Mouse (Mus musculus) gastrocnemius, adult 18-20 months (tissue): ENCODE measurements at regions not wholly inside any gene's neighbourhood (a gene's known extent, or its start where the extent isn't known, plus 50 kb on each side); places are given as distances from the start of the nearest gene placed in this dataset.

Experiments
- DNase-seq: peaks from one replicate; pipeline ENCODE4 v3.0.0; 2021; ENCODE audit warnings: low spot score

DNA sequence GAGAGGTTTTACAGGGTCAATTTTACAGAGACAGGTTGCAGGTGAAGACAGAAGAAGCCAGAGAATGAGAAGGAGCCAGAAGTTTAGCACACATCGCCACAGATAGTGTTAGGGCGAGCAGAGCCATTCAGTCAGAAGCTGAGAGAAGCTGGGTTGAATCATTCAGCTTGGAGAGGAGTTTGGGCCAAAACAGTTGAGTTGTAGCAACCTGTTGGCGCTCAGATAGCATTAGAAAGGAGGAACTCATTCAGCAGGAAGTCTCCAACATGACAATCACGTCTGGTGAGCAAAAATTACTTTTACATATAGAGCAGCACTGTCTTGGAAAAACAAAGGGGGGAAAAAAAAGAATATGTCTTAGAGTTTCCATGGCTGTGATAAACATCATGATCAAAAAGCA lies 53.2 kb downstream of the Fam43a start:
- DNase-seq = no peak

DNA sequence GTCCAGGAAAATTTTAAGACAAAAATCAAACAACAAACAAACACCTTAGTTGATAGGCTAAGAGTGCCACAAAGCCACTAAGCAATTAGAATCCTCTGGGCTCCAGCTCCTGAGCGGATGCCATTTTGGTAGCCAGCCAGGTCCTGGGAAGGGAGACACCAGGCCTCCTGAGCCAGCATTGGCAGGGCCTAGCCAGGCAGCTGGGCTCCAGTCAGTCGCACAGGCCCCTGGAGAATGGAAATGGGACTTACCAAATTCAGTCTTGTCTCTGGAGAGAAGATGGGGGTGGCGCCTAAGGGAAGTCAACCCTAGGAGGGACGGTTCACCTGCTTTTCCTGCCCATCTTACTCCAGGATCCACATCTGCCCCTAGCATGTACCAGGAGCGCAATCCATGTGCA lies 54.3 kb downstream of the Fam43a start:
- DNase-seq = peak; percentile 86

DNA sequence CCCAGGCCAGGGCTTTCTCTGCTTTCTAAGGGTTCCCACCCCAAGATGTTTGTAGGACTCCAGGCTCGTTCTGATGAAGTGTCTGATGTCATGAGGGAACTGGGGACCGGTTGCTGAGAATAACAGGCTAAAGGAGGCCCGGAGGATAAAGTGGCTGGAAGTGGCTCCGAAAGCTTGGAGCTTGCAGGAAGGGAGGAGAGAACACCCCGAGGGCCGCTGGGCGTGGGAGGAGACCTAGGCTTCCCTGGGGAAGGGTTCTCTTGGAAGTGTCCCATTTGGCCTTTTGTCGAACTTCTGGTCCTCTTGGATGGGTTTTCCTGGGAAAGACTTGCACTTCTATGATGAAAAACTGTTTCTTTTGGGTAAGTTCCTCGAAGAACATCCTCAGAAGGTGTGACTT lies 54.7 kb downstream of the Fam43a start:
- DNase-seq = peak; percentile 66

DNA sequence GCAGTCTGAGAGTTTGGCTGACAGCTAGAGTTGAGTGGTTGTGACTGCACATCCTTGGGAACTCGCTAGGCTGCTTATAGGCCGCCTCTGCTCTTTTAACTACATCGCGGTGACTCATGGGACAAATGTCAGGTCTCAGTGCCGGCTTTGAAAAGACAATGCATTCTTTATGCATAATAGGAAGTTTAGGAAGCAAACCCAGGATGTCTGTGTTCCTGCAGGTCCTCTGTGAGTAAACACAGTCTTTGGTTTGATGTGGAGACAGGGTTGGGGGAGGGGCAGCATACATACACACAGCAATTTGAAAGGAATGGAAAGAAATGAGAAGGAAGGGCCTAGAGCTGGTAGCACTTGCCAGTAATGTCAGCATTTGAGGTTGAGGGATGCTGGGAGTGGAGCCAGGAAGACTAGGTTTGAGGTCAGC lies 56.3 kb downstream of the Fam43a start:
- no peak for DNase-seq

DNA sequence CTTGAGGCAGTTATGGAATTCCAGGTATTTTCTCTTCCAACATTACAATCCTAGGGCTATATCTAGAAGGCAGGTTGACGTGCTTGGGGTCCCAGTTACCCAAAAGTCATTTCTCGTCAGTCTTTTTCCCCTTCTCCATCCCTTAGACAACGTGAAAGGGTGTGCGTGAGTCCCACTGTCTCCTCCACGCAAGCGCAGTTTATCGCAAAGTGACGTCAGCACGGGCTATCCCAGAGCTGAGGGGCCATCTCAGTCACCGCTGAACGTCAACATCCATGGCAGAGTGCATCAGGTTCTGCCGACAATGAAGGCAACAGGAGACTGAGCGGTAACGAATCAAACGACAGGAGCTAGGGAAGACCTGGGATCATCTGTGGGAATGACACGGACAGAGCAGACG lies 57.4 kb downstream of the Fam43a start:
- DNase-seq = no peak

DNA sequence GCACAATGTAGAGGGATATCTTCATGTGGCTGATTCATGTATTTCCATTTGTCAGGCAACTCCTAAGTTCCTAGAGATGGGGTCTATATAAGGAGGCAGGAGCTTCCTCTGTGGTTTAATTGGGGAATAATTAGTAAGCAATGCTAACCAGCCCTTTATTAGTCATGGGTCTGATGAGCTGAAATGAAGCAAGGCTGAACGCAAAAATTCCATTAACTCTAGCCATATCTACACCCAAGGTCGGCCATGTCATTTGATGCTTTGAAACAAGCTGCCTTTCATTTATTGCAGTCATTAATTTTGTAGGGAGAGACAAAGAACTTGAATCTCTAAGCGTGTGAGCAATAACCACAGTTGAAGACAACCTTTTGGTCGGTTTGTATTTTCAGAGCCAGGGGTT lies 59.4 kb downstream of the Fam43a start:
- DNase-seq = no peak

DNA sequence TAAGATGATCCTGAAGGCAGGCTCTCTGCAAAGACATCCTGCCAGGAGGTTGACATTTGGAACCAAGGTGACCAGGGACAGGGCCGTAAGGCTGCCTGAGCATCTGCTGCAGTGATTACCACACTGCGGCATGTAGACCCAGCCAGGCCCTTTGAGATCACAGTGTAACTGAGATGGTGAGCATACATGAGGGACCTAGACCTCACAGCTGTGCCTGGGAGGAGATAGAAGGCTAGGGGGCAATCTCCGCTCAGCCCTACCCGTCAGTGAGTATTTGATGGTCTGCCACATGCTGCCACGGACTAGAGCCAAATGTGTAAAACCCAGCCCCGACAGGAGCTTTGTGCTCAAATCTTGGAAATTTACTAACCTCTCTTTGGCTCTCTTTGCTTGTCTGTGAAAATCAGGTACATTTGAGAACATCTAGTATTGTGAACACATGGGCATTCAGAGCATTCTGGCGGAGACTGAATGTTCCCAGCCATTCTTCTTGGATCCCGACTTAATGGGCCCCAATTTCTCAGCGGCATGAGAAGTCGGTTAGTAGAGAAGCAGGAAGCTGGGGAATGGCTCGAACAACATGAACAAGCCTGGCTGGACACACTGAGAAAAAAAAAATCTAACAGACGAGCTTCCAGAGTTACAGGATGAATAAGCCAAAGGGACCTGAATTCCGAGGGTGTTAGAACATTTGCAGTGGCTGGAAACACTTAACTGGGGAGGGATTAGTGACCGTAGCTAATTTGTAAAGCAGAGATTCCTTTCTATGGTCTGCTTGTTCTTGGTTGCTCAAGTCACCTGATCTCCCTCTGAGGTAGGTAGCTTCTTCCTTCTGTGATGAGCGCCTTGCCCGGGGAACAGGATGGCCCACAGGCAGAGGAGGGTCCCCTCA lies 61.8 kb downstream of the Fam43a start:
- DNase-seq = peak; percentile 16

DNA sequence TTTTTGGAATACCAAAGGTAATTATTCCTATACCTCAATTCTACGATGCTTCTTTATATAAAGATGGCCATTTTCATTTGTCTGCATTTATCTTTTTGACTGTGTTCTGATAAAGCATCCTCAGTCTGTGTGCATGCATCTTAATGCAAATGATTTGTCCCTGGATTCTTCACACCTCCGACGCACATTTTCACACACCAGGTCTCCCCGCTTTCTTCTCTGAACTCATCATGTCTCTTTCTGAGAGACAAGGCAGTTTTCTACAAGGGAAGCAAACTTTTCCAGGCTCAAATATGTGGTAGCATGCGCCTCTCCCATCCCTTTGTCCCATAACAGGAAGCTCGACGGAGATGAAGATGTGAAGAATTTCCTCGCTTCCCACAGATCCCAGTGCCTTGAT lies 63.5 kb downstream of the Fam43a start:
- DNase-seq = no peak

DNA sequence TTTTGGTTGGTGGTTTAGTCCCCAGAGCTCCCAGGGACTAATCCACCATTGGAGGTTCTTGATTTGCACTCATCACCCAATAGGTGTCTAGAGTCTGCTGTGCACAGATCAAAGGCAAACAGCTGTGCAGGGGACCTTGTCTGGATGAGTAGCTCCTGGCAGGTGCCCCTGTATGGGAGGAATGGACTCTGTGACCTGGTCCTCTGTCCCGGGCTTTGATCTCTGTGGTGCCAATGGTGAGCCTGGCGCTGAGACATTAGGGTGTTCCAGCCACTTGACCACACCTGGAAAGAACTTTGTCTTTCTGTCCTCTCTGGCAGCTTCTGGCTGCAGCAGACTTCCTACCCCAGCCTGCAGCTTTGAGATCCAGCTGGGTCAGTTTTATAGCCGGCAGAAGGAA lies 64.4 kb downstream of the Fam43a start:
- DNase-seq = no peak

DNA sequence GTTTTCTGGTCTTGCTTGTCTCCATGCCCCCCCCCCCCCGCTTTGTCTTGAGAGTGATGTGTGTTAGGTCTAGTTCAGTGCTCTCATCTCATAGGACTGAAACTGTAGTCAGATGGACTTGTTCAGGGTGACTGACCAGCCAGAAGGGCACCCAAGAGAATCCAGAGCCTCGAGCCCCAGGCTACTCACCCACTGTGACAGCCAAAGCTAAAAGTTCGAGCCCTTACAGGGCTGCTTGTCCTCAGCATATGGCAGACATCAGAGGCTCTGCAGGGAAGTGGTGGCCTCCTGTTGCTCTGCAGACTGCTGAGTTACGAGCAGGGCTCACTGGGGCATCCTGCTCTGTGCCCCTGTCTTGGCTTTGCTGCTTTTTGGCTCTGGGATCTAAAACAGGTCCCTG lies 64.9 kb downstream of the Fam43a start:
- DNase-seq = no peak

DNA sequence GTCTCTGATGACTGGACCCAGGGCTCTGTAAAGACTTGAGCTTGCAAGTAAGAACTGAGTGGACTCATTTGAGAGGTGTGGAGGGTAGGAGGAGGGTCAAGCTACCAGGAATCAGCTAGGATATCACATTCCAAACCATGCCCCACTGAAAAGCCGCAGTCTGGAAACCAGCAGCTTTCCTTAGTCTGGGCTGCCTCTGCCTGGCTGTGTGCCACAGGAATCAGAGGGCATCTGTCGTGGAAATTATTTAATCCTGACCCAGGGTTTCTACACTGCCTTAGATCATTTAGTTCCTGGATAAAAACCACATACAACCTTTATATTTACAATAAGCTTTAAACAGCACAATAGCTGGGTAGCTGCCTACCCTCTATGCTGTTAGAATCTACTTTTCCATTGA lies 66.4 kb downstream of the Fam43a start:
- no peak for DNase-seq

DNA sequence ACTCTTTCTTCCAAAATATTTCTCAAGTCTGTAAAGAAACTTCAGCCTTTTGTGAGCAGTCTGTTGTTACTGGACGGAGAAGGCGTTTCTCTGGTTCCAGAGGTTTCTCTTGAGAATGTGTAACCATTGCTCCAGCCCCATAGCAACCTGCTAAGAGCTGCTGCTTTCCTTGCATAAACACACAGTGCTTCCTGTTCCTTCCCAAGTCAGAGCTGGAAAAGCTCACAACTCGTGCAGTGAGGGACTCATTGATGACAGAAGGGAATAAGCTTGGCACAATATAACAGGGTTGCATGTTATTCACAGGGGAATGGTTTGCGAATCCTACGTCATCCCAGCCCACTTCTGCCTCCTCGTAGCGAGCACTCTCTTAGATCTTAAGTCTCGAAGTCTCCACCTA lies 70.4 kb downstream of the Fam43a start:
- DNase-seq = no peak

DNA sequence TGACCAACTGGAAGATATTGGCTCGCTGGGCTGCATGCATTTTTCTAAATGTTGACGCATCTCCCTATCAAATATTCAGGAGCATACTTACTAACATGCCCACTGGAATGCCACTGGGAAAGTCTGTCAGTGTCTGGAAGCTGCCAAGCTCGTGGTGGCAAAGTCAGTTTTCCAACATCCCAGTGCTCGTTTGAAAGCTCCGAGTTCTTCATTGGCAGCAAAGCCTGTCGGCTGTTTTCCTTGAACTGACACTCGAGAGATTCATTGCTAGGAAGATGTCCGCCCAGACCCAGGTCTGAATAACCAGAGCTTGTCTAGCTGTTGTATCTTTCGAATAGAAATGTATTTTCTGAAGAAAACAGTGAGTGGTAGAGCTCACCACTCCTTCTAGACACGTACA lies 72.1 kb downstream of the Fam43a start:
- no peak for DNase-seq

DNA sequence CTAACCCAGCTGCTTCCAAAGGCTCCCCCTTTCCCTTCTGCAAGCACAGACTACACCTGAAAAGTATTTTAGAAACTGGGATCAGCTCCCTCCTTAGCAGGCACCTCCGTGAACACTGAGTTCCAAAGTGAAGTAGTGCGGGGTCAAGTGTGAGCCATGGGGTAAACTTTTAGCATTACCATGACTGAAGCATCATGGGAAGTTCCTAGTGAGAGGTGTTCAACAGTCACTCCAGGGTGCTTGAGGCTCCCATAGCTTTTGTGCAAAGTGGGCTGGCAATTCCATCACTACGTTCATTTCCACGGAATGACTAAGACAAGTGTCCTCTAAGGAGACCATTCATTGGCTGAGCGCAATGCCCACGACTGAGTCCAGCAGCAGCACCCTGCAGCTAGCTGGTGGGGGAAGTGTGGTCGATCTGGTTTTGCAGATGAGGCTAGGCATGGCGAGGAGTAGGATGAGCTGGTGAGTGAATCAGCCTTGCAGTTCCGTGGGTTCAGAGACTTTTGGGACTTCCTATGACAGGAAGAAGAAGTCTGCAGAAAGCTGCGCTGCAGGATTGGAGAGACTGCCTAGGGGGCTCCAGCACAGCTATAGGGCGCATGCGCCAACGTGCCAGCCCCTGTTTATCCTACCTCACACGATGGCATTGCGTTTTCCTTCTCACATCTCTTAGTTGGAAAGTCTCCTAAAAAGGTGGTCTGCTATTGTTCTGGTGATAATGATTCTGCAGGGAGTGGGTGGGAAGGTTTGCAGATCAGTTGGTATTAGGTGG lies 73.4 kb downstream of the Fam43a start:
- no peak for DNase-seq

DNA sequence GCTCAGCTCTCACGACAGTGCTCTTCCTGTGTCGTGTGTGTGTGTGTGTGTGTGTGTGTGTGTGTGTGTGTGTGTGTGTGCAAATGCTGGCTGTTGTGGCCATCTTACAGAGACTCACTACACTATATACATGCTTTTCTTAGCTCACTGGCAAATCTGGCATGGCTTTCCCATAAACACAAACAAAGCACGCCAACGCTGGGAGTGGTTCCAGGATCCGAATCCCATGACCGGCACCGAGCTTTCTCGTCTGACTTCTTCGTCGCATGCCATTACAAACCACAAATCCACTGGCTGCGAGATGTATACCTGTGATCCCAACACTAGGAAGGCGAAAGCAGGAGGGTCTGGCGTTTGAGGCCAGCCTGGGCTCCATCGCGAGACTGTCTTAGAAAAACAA lies 74.1 kb downstream of the Fam43a start:
- DNase-seq = peak; percentile 21

DNA sequence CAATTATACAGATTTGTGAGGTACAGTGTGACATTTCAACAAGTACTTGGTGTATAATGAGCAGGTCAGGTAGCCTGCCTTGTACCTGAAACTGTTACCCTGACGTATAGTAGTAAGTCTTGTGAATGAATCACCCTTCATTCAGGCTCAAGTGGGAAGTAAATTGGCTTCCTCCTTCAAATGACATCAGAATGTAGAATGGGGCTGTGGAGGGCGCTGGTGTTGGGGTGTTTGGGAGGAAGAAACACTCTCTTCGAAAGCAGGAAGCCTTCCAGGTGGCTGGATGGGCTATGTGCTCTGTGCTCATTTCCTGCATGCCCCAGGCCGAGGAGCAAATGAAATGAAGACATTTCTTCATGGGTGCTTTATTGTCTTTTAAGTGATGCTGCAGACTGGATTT lies 76.3 kb downstream of the Fam43a start:
- DNase-seq = no peak

DNA sequence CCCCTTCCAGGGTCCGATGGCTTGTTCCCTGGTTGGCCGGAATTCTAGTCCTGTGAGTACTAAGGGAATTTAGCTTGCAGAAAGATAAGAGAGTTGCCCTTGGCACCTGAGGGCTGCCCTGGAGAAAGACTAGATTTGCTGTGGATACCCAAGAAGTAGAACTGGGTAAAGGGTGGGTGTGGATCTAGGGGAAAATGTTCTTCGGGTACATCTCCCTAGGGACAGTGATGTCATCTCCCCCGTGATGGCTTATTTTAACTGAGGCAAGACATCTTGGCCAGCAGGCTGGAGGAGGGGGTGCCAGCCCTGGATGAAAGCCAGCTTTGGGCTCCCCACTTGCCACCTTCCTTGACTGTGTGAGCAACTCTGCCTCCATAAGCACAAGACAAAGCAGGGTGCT lies 77.5 kb downstream of the Fam43a start:
- no peak for DNase-seq

DNA sequence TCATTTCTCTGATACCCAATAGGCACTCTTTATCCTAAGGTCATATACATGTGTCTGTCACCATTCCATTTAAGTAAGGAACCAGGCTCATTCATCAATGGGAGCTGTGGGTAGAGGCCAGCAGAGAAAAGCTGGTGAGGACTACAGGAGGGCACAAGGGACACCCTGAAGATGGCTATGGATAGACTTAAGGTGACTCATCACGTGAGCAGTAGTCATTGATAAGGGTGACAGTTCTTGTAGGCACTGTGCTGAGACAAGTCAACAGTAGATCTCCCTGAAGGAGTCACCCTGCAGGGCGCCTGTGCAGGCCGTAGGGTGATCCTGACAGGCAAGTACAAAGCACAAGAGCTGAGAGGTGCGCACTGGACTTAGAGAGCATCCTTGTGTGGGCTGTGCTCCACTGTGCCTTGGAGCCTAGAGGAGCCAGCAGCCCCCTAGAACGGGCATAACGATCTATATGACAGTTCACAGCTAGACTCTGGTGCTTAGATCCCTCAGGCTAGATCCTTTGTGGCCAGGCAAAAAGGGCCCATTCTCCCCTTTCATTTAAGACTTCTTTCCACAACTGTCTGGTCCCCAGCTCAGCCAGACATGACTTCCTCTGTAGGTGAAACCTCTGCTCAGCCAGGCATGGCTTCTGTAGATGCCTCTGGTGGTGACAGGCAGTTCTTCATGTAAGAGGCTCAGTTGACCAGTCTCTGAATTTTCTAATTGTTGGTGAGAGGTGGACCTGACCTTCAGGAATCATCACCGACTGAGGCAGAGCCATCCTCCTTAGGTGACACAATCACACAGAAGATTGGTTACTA lies 78.6 kb downstream of the Fam43a start:
- no peak for DNase-seq

DNA sequence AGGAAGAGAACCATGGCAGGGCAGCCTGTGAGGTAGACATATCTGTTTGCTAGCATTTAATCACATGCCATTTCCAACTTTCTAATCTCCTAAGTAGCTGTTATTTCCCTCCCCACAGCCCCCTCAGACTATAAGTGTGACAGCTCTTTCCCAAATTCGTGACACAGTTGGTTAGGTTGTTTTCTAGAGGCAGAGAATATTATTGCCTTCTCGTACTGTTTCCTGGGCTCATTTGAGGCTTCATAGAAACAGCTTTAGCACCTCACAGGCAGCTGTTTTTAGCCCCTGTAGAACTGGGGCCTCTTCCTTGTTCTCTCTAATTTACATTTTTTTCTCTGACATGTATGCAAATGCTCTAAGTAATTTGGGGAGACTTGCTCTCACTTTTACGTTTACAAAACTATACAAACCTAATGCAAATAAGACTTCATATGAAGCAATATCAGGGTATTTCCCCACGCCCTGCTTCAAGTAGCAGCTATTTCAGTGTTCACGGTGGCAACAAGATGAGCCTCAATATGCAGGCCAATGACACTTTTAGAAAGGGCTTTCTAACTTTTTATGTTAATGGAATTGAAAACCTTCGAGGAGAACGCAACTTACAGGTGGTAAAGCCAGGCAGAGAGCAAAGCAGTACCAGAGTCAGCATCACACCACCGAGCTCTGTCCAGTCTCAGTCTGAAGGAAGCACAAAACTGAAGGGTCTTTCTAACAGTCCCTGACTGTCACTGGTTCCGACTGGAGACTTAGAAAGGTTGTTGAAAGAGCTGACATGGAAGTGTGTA lies 79.4 kb downstream of the Fam43a start:
- DNase-seq = no peak

DNA sequence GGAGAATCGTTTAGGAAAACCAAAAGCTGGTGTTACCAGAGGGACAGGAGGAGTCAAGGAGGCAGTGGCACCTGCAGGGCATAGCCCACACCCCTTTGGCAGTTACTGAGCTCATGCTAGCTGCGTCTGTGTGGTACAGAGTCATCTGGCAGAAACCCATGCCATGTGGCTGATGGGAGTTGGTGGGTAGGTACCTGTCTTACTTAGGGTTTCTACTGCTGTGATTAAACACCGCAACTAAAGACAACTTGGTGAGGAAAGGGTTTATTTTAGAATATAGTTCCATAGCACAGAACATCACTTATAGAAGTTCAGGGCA lies 79.9 kb downstream of the Fam43a start:
- DNase-seq = no peak

DNA sequence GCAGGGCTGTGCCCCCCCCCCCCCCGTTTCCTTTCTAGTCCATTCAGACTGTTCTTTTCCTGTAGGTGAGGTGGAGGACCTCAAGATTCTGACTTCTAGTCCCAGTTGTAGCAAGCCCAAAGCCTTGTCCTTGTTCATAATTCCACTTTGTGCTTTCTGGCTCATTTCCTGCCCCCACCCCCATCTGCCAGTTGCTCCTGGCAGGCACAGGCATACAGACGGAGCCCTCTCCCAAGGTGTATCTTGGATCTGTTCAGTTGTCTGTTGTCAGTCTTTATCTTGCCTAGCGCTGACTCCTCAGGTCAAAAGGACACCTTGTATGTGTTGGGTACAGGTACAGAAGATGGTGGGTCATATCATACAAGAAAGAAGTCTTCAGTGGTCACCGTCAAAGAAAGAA lies 81.9 kb downstream of the Fam43a start:
- no peak for DNase-seq
